Mouse (Mus musculus) 3T3-L1 (cell line): ENCODE data around the gene H2-Ab1.

Source experiments
- DNase-seq: peaks from one replicate; pipeline ENCODE4 v3.0.0-alpha.2; 2015; ENCODE audit warnings: low read depth, low spot score

H2-Ab1 gene

GRCm38 (mm10) chr17:34281836-34282235 is 24.3 kb downstream of the H2-Ab1 start:
- DNase-seq = no peak

- DNase-seq = no peak
Observed at GRCm38 (mm10) chr17:34285371-34285770, 27.9 kb downstream of the H2-Ab1 start.

- DNase-seq = no peak
Observed at GRCm38 (mm10) chr17:34285848-34286247, 28.4 kb downstream of the H2-Ab1 start.

- no peak for DNase-seq
Observed at GRCm38 (mm10) chr17:34286501-34286900, 29.0 kb downstream of the H2-Ab1 start.

- no peak for DNase-seq
Observed at GRCm38 (mm10) chr17:34286999-34287398, 29.5 kb downstream of the H2-Ab1 start.

GRCm38 (mm10) chr17:34287648-34288047 is 30.2 kb downstream of the H2-Ab1 start, which contains the start of gene H2-Aa:
Gene H2-Aa, minus strand, starts transcription at chr17:34287823.
- DNase-seq = peak; percentile 81

GRCm38 (mm10) chr17:34288131-34288530 is 30.6 kb downstream of the H2-Ab1 start:
- DNase-seq = no peak

- DNase-seq = peak; percentile 66
Observed at GRCm38 (mm10) chr17:34291609-34292008, 34.1 kb downstream of the H2-Ab1 start.

- DNase-seq = no peak
Observed at GRCm38 (mm10) chr17:34292570-34292969, 35.1 kb downstream of the H2-Ab1 start.

- no peak for DNase-seq
Observed at GRCm38 (mm10) chr17:34293533-34293932, 36.0 kb downstream of the H2-Ab1 start.

- DNase-seq = no peak
Observed at GRCm38 (mm10) chr17:34294249-34294648, 36.8 kb downstream of the H2-Ab1 start.

GRCm38 (mm10) chr17:34295307-34295706 is 37.8 kb downstream of the H2-Ab1 start:
- DNase-seq = no peak

GRCm38 (mm10) chr17:34295891-34296794 is 38.7 kb downstream of the H2-Ab1 start:
- DNase-seq = peak; percentile 60

GRCm38 (mm10) chr17:34299356-34299755 is 41.9 kb downstream of the H2-Ab1 start:
- DNase-seq = no peak

- no peak for DNase-seq
Observed at GRCm38 (mm10) chr17:34300071-34300470, 42.6 kb downstream of the H2-Ab1 start.

GRCm38 (mm10) chr17:34300691-34301566 is 43.4 kb downstream of the H2-Ab1 start:
- DNase-seq = no peak

- no peak for DNase-seq
Observed at GRCm38 (mm10) chr17:34301670-34302190, 44.2 kb downstream of the H2-Ab1 start.

- DNase-seq = no peak
Observed at GRCm38 (mm10) chr17:34303789-34304188, 46.3 kb downstream of the H2-Ab1 start.

GRCm38 (mm10) chr17:34304751-34305150 is 47.3 kb downstream of the H2-Ab1 start:
- peak; percentile 74 for DNase-seq

- peak; percentile 73 for DNase-seq
Observed at GRCm38 (mm10) chr17:34305380-34306030, 48.0 kb downstream of the H2-Ab1 start, which contains the start of gene H2-Eb1. Gene H2-Eb1, plus strand, starts transcription at chr17:34305867.

GRCm38 (mm10) chr17:34306407-34306806 is 48.9 kb downstream of the H2-Ab1 start:
- DNase-seq = no peak
